19 mouse cellular contexts compared by ENCODE assay signal in the genomic region with DNA sequence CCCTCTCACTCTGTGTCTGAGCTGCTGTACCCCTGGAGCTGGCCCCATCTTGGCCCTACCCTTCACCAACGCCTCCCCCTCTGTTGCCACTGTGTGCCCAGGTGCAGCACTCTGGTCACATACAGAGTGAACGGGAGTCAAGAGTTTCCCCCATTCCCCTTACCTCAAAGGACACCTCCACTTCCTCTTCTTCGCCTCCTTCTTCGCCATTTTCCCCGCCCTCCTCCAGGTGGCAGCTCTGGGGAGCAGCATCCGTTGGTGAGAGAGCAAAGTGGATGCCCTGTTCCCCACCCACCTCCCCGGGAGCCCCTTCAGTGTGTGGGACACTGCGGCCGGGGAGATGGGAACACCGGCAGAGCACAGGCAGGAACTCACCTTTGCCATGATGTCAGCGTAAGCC.
DNase-seq lines count a peak whose midpoint lies in the region; TF ChIP-seq lines count a peak whose summit lies in the region.
"Had no signal": no experiment of that assay in that cellular context is flagged by ENCODE, and none has a peak within 500 bp of the region (broad histone marks: within the 10 kb centered on the region; RNA-seq: fewer than 3 reads in every experiment).

No protein-coding gene starts in this region.

- 34% methylated on average over 11 of the region's 11 CpGs for WGBS in thymus, adult 2 months

- no peak overlapping the region for H3K4me3 ChIP-seq in thymus, adult 2 months (ENCODE audit: control insufficient read depth, insufficient read depth, low read length)
- H3K4me3 ChIP-seq: embryonic facial prominence, embryonic 15.5 days; erythroblast, embryonic 14.5 days; forebrain, embryonic 10.5 days; heart, embryonic 13.5 days; hindbrain, embryonic 15.5 days had no signal

- H3K27ac ChIP-seq in thymus, adult 2 months (ENCODE audit: control insufficient read depth, insufficient read depth, low read length) = no peak overlapping the region
- H3K27ac ChIP-seq: embryonic facial prominence, embryonic 15.5 days; forebrain, embryonic 10.5 days; heart, embryonic 13.5 days; hindbrain, embryonic 15.5 days had no signal

- no peak for TF ChIP-seq POLR2A in thymus, adult 2 months (IDR thresholded peaks at IDR 0.05; ENCODE audit: control insufficient read depth, extremely low read depth, insufficient read depth, low read length, poor library complexity)

- TF ChIP-seq CTCF in thymus, adult 2 months (IDR thresholded peaks at IDR 0.05; ENCODE audit: borderline replicate concordance, control insufficient read depth, extremely low read depth, insufficient read depth, low read length, poor library complexity) = no peak

- H3K27me3 ChIP-seq in thymus, adult 2 months (ENCODE audit: control insufficient read depth, insufficient read depth, low read length) = no peaks in the 10 kb centered on the region; the same call in 1 of the 2 replicates

- peak; percentile 29 for DNase-seq in thymus, adult 2 months
- no peak for DNase-seq in thymus, adult 18-20 months
- DNase-seq in thymus, postnatal 0 days (ENCODE audit: low spot score) = peak; percentile 52
- peak; percentile 23 to 47 for DNase-seq in thymus, postnatal 36 days
- no peak for DNase-seq in natural killer cell, adult 2 months (ENCODE audit: low spot score in 2 of 2)
- DNase-seq in layer of hippocampus, postnatal 10 days (ENCODE audit: low spot score in 2 of 2) = no peak
- DNase-seq in lung, adult 18-20 months = no peak
- DNase-seq: adrenal gland, adult 2 months; adrenal gland, postnatal 36 days; cerebellum, adult 11 months; cerebellum, adult 8-10 months; embryo, embryonic 11 days; gastrocnemius, postnatal 14 days; heart, postnatal 36 days had no signal

- H3K36me3 ChIP-seq in thymus, adult 2 months (ENCODE audit: control insufficient read depth, insufficient read depth, low read length) = no peaks in the 10 kb centered on the region
- H3K36me3 ChIP-seq: embryonic facial prominence, embryonic 15.5 days; forebrain, embryonic 10.5 days; heart, embryonic 13.5 days; hindbrain, embryonic 15.5 days had no signal

- H3K4me1 ChIP-seq in thymus, adult 2 months (replicated peaks; ENCODE audit: control insufficient read depth, insufficient read depth, low read length) = peaks cover 7% of the 10 kb centered on the region; the same call in 1 of the 2 replicates

Comparison
In these comparisons a context has a peak if more than half of its experiments do, and no peak if none do; other contexts are left out.
1. DNase-seq: peak in thymus, adult 2 months (single experiment), thymus, postnatal 0 days (single experiment) and thymus, postnatal 36 days (2 of 2); none in thymus, adult 18-20 months (0 of 2), natural killer cell, adult 2 months (0 of 2), layer of hippocampus, postnatal 10 days (0 of 2) and lung, adult 18-20 months (0 of 2).